Mouse (Mus musculus) heart, adult 2 months (tissue): ENCODE measurements around the gene Rb1.

Experiments used
- CTCF ChIP-seq: fragments of 200-600 bp; IDR thresholded peaks from 2 replicates; pipeline ENCODE4 v1.8.1; 2022; ENCODE audit warnings: antibody characterized with exemption, mild to moderate bottlenecking, moderate library complexity
- EP300 ChIP-seq: fragments of 200-500 bp; IDR thresholded peaks from 2 replicates; pipeline ENCODE4 v1.6.1; 2011; ENCODE audit warnings: low read depth, low read length, control low read depth; ENCODE audit not compliant: insufficient read depth
- POLR2A ChIP-seq: fragments of 200-500 bp; IDR thresholded peaks from 2 replicates; pipeline ENCODE4 v1.6.1; 2011; ENCODE audit warnings: mild to moderate bottlenecking, low read depth, low read length, control low read depth; ENCODE audit not compliant: insufficient read depth

- no peak for TF ChIP-seq CTCF
- TF ChIP-seq POLR2A = no peak
- no peak for TF ChIP-seq EP300
Measured at GRCm38 (mm10) chr14:73368966-73369365, 43.3 kb upstream of the Rb1 start.
